Mouse (Mus musculus) heart, postnatal 25 days (tissue): Measurements from ENCODE around the gene Fanci. TPM values are rescaled to one million over a fixed set of nuclear protein-coding genes. Genes with fewer than 3 reads are reported as not detected.

ENCODE experiments used
- DNase-seq: peaks from one replicate; pipeline ENCODE4 v3.0.0; 2022; ENCODE audit warnings: low spot score
- intact Hi-C: fragments of 180-260 bp; cut with DNase I; formaldehyde crosslinking; loops from one replicate; pipeline ENCODE4 v1.15.1; 2025
- total RNA-seq, 2 experiments: library from RNA; stranded (reverse); gene quantifications; 2 replicates each; pipeline ENCODE4 v1.2.3; 2021

The Fanci gene
- total RNA-seq, 2 experiments from 2014 or later: 0.13 to 0.25 TPM

- peak; percentile 54 for DNase-seq
- intact Hi-C loops: loop anchor here (1.0 to 5.0 kb wide), 3 partner anchors 51 to 231 kb away; no protein-coding TSS in a partner anchor
These were observed 104.5 kb downstream of the Fanci start for GRCm38 (mm10) chr7:79495988-79496815.

- DNase-seq: no peak
- intact Hi-C loops: loop anchor here (1.0 to 5.0 kb wide), 3 partner anchors 50 to 230 kb away; no protein-coding TSS in a partner anchor
These were observed 105.1 kb downstream of the Fanci start for GRCm38 (mm10) chr7:79496816-79497328.

GRCm38 (mm10) chr7:79497701-79498115 lies 106.0 kb downstream of the Fanci start:
- intact Hi-C loops: loop anchor here (5.0 kb wide), 2 partner anchors 50 to 230 kb away; no protein-coding TSS in a partner anchor
- DNase-seq: no peak

- intact Hi-C loops: loop anchor here (5.0 kb wide), 2 partner anchors 49 to 229 kb away; no protein-coding TSS in a partner anchor
These were observed 106.6 kb downstream of the Fanci start for GRCm38 (mm10) chr7:79498356-79498755.

GRCm38 (mm10) chr7:79498965-79499595 lies 107.4 kb downstream of the Fanci start:
- DNase-seq: no peak
- intact Hi-C loops: loop anchor here (5.0 kb wide), 2 partner anchors 48 to 228 kb away; no protein-coding TSS in a partner anchor

More at GRCm38 (mm10) chr7:79498356-79498755, 106.6 kb downstream of the Fanci start:
- DNase-seq: no peak

Other genes starting within 250 kb of the Fanci start
- 100 to 1,000 TPM; 118 to 144 TPM for gene Mfge8, start 242.9 kb upstream of the Fanci start, total RNA-seq
- 10 to 100 TPM; 30.4 to 41.5 TPM for gene Abhd2, start 118.7 kb upstream of the Fanci start, total RNA-seq
- gene Rlbp1, start 4.9 kb upstream of the Fanci start, total RNA-seq: not detected
- gene Polg, start 74.4 kb downstream of the Fanci start, total RNA-seq: 10 to 100 TPM; 56.9 to 57.3 TPM
- gene Rhcg, start 225.7 kb downstream of the Fanci start, total RNA-seq: not detected